Mouse (Mus musculus) lung, embryonic 14.5 days (tissue): ENCODE data around the gene Txk. TPM values are rescaled to one million over a fixed set of nuclear protein-coding genes. Genes with fewer than 3 reads are reported as not detected.

Source experiments
- ATAC-seq: fragments of 200-750 bp; cut with Nextera tagmentation; 2 replicates; pipeline ENCODE4 v1.8.0; 2017; ENCODE audit warnings: mild to moderate bottlenecking, moderate TSS enrichment, moderate library complexity; ENCODE audit not compliant: insufficient read depth
- DNase-seq: peaks from one replicate; pipeline ENCODE4 v3.0.0-alpha.2; 2015
- H3K27ac ChIP-seq: fragments of 300-500 bp; sonication (generic); 2 replicates; pipeline ENCODE4 v1.5.1; 2014; ENCODE audit warnings: low read depth, mild to moderate bottlenecking, moderate library complexity
- H3K27me3 ChIP-seq: fragments of 300-500 bp; sonication (generic); 2 replicates; pipeline ENCODE4 v1.6.1; 2014; ENCODE audit warnings: low read length, control low read depth; ENCODE audit not compliant: insufficient read depth
- H3K36me3 ChIP-seq: fragments of 300-500 bp; sonication (generic); 2 replicates; pipeline ENCODE4 v1.6.1; 2014; ENCODE audit warnings: control low read depth; ENCODE audit not compliant: insufficient read depth
- H3K4me1 ChIP-seq: fragments of 300-500 bp; sonication (generic); 2 replicates; pipeline ENCODE4 v1.6.1; 2014; ENCODE audit warnings: antibody characterized with exemption, control low read depth; ENCODE audit not compliant: insufficient read depth
- H3K4me2 ChIP-seq: fragments of 300-500 bp; sonication (generic); 2 replicates; pipeline ENCODE4 v1.6.1; 2014; ENCODE audit warnings: mild to moderate bottlenecking
- H3K4me3 ChIP-seq: fragments of 300-500 bp; sonication (generic); 2 replicates; pipeline ENCODE4 v1.5.1; 2014; ENCODE audit warnings: low read depth, low read length
- H3K9ac ChIP-seq: fragments of 300-500 bp; sonication (generic); 2 replicates; pipeline ENCODE4 v1.6.1; 2014
- H3K9me3 ChIP-seq: fragments of 300-500 bp; sonication (generic); 2 replicates; pipeline ENCODE4 v1.6.1; 2016; ENCODE audit warnings: low read depth, low read length, control low read depth
- CTCF ChIP-seq: IDR thresholded peaks from 2 replicates; pipeline ENCODE4 v1.5.1; 2016; ENCODE audit warnings: antibody characterized with exemption, low read depth
- WGBS: fragments of 180-500 bp; shearing (Covaris S2); extraction: QIAGEN DNeasy Blood & Tissue Kit; methylation state at CpG from one replicate; pipeline ENCODE4 v1.1.7; 2014; 5-methylcytosine and 5-hydroxymethylcytosine counted together
- polyA plus RNA-seq: library from polyadenylated mRNA; unstranded; fragments of >200 nt; fragmentation: Nextera tagmentation; extraction: Ambion mirVana; gene quantifications from 2 replicates; pipeline ENCODE4 v1.2.1, GENCODE M21; 2014

The Txk gene
- polyA plus RNA-seq, 1 experiment from 2014 or later, result not detected

- WGBS, result 59% methylated on average over 8 of the region's 8 CpGs
- no peak for TF ChIP-seq CTCF
Observed at GRCm38 (mm10) chr5:72783957-72784356, 31.4 kb upstream of the Txk start.

GRCm38 (mm10) chr5:72783123-72783522, 30.5 kb upstream of the Txk start:
- no peak overlapping the region for H3K9ac ChIP-seq
- H3K9me3 ChIP-seq, result no peaks in the 10 kb centered on the region
- no peaks in the 10 kb centered on the region for H3K27me3 ChIP-seq
- no peak overlapping the region for H3K27ac ChIP-seq
- no peak for TF ChIP-seq CTCF
- no peaks in the 10 kb centered on the region for H3K36me3 ChIP-seq
- ATAC-seq (no peak), DNase-seq (no peak)
- 91% methylated on average over 7 of the region's 7 CpGs for WGBS
- no peak overlapping the region for H3K4me2 ChIP-seq
- no peak overlapping the region for H3K4me3 ChIP-seq
- H3K4me1 ChIP-seq, result no peaks in the 10 kb centered on the region

More at GRCm38 (mm10) chr5:72783957-72784356, 31.4 kb upstream of the Txk start:
- H3K36me3 ChIP-seq, result no peaks in the 10 kb centered on the region
- no peaks in the 10 kb centered on the region for H3K9me3 ChIP-seq
- no peak overlapping the region for H3K27ac ChIP-seq
- H3K9ac ChIP-seq, result no peak overlapping the region
- no peak overlapping the region for H3K4me3 ChIP-seq
- H3K4me1 ChIP-seq, result no peaks in the 10 kb centered on the region
- DNase-seq (no peak), ATAC-seq (no peak)
- H3K27me3 ChIP-seq, result no peaks in the 10 kb centered on the region
- H3K4me2 ChIP-seq, result no peak overlapping the region

GRCm38 (mm10) chr5:72781776-72782175, 29.2 kb upstream of the Txk start:
- ATAC-seq (no peak), DNase-seq (no peak)
- no peak overlapping the region for H3K4me3 ChIP-seq
- no peaks in the 10 kb centered on the region for H3K9me3 ChIP-seq
- no peaks in the 10 kb centered on the region for H3K36me3 ChIP-seq
- WGBS, result 65% methylated on average over 11 of the region's 11 CpGs
- no peaks in the 10 kb centered on the region for H3K4me1 ChIP-seq
- H3K9ac ChIP-seq, result no peak overlapping the region
- H3K27ac ChIP-seq, result no peak overlapping the region
- TF ChIP-seq CTCF, result no peak
- no peaks in the 10 kb centered on the region for H3K27me3 ChIP-seq
- no peak overlapping the region for H3K4me2 ChIP-seq

GRCm38 (mm10) chr5:72776595-72776994, 24.0 kb upstream of the Txk start:
- TF ChIP-seq CTCF, result no peak
- Histone ChIP-seq H3K27me3 (no peaks in the 10 kb centered on the region), H3K27ac (no peak overlapping the region), H3K9ac (no peak overlapping the region), H3K4me3 (no peak overlapping the region), H3K4me1 (no peaks in the 10 kb centered on the region), H3K9me3 (no peaks in the 10 kb centered on the region), H3K36me3 (no peaks in the 10 kb centered on the region), H3K4me2 (no peak overlapping the region)
- ATAC-seq (no peak), DNase-seq (no peak)
- WGBS, result 89% methylated on average over 2 of the region's 2 CpGs

- no peaks in the 10 kb centered on the region for H3K9me3 ChIP-seq
- no peak overlapping the region for H3K9ac ChIP-seq
- no peak for ATAC-seq
- H3K4me3 ChIP-seq, result no peak overlapping the region
- WGBS, result 75% methylated on average over 2 of the region's 2 CpGs
- no peaks in the 10 kb centered on the region for H3K36me3 ChIP-seq
- H3K27me3 ChIP-seq, result no peaks in the 10 kb centered on the region
- no peak for TF ChIP-seq CTCF
- no peak for DNase-seq
- no peaks in the 10 kb centered on the region for H3K4me1 ChIP-seq
- H3K4me2 ChIP-seq, result no peak overlapping the region
- H3K27ac ChIP-seq, result no peak overlapping the region
Observed at GRCm38 (mm10) chr5:72776127-72776526, 23.6 kb upstream of the Txk start.

- H3K4me2 ChIP-seq, result no peak overlapping the region
- no peaks in the 10 kb centered on the region for H3K36me3 ChIP-seq
- H3K27me3 ChIP-seq, result no peaks in the 10 kb centered on the region
- H3K4me1 ChIP-seq, result no peaks in the 10 kb centered on the region
- TF ChIP-seq CTCF, result no peak
- no peak overlapping the region for H3K4me3 ChIP-seq
- 43% methylated on average over 6 of the region's 6 CpGs for WGBS
- DNase-seq (no peak), ATAC-seq (no peak)
- no peak overlapping the region for H3K27ac ChIP-seq
- H3K9ac ChIP-seq, result no peak overlapping the region
- H3K9me3 ChIP-seq, result no peaks in the 10 kb centered on the region
Observed at GRCm38 (mm10) chr5:72769841-72770240, 17.3 kb upstream of the Txk start.

GRCm38 (mm10) chr5:72763546-72763945, 11.0 kb upstream of the Txk start:
- no peak overlapping the region for H3K4me3 ChIP-seq
- H3K9me3 ChIP-seq, result no peaks in the 10 kb centered on the region
- no peak overlapping the region for H3K27ac ChIP-seq
- H3K4me2 ChIP-seq, result no peak overlapping the region
- DNase-seq (no peak), ATAC-seq (no peak)
- H3K27me3 ChIP-seq, result no peaks in the 10 kb centered on the region
- no peaks in the 10 kb centered on the region for H3K4me1 ChIP-seq
- 86% methylated on average over 5 of the region's 5 CpGs for WGBS
- no peak overlapping the region for H3K9ac ChIP-seq
- H3K36me3 ChIP-seq, result no peaks in the 10 kb centered on the region
- TF ChIP-seq CTCF, result no peak

- ATAC-seq (no peak), DNase-seq (no peak)
- no peaks in the 10 kb centered on the region for H3K4me1 ChIP-seq
- H3K4me2 ChIP-seq, result no peak overlapping the region
- H3K9me3 ChIP-seq, result no peaks in the 10 kb centered on the region
- 49% methylated on average over 3 of the region's 3 CpGs for WGBS
- no peak overlapping the region for H3K9ac ChIP-seq
- H3K36me3 ChIP-seq, result no peaks in the 10 kb centered on the region
- no peak for TF ChIP-seq CTCF
- H3K4me3 ChIP-seq, result no peak overlapping the region
- no peaks in the 10 kb centered on the region for H3K27me3 ChIP-seq
- no peak overlapping the region for H3K27ac ChIP-seq
Observed at GRCm38 (mm10) chr5:72763025-72763424, 10.4 kb upstream of the Txk start.
